Mouse (Mus musculus) neutrophil, adult 65 days (primary cell): Measurements from ENCODE around the gene Litaf. TPM values are rescaled to one million over a fixed set of nuclear protein-coding genes. Genes with fewer than 3 reads are reported as not detected.

Experiments used
- total RNA-seq: library from RNA; stranded (reverse); gene quantifications from 2 replicates; pipeline ENCODE4 v1.2.4, GENCODE M21; 2023

Gene Litaf
- total RNA-seq, result 423 and 473 TPM in 2 replicates

DNA sequence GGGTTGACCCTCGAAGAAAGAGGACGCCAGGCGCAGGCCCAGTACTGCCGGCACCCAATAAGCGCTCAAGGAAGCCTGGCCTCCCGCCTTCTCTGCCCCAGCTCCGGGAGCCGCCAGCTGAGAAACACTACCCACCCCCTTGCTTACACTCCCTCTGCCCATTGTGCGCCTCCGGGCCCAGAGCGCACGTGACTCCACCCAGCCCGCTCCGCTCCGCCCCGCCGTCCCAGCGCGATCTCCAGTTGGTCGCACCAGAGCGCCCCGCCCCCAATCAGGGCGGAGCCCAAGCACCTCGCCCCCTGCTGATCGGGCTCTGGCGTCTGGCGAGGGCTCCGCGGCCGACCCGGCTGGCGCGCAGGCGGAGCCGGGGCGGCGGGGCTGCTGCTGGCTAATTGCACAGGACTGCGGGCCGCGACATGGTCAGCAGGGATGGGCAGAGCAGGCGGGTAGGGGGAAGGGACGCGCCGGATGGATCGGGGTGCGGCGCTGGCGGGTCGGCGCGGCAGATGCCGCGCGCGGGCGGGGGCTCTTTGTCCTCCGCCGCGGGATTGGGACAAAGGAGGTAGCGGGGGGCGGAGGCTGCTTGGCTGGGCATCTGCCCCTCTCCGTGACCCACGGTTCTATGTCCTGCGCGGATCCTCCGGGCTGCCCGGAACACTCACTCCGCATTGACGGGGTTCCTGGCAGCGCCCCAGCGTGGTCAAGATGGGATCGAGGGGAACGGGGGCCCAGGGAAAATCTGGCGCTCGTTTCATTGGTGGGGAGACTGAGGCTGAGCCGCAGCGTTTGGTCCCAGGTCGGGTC lies at the start of gene Litaf:
Gene Litaf (minus strand): TSS at position 129 of the 804 bp plus-strand sequence.

DNA sequence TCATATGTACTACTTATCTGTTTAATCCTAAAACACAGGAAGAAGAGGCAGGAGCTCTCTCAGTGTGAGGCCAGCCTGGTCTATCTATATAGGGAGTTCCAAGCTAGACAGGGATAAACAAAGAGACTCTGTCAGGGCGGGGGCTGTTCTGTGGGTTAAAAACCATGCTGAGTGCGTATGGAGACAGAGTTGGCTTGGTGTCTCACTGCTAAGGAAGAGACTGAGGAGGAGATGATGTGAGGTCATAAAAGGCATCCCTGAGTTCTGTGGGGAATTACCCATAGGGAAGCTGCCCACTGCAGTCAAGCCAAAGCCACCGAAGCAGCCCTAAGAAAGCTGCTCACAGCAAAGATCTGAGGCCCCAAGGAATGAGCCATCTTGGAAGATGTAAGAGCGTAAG lies 5.3 kb downstream of the Litaf start, which contains the start of gene Snn:
Gene Snn (plus strand): TSS at position 301 of the 400 bp plus-strand sequence.

Other genes with a start within 250 kb of the Litaf start
- 4.5 and 6.4 TPM in 2 replicates for gene Rmi2, start 231.1 kb downstream of the Litaf start, total RNA-seq
- gene Snn, start 5.2 kb downstream of the Litaf start, total RNA-seq, result 1.6 and 3.3 TPM in 2 replicates
- 21.0 and 22.3 TPM in 2 replicates for gene Txndc11, start 68.5 kb upstream of the Litaf start, total RNA-seq
- 234 and 395 TPM in 2 replicates for gene Zc3h7a, start 110.2 kb upstream of the Litaf start, total RNA-seq
- gene Rsl1d1, start 137.2 kb upstream of the Litaf start, total RNA-seq, result 28.9 and 39.3 TPM in 2 replicates
- 33.3 and 36.9 TPM in 2 replicates for gene Gspt1, start 188.2 kb upstream of the Litaf start, total RNA-seq
- gene Tnfrsf17, start 247.7 kb upstream of the Litaf start, total RNA-seq, result not detected in 2 replicates